Mouse (Mus musculus) CH12F3 (cell line): ENCODE results near the gene Dpf3.

Experiments used
- in situ Hi-C: fragments of 300-500 bp; cut with MboI; formaldehyde crosslinking; loops from 2 replicates; pipeline ENCODE4 v1.14.3; 2020; ENCODE audit warnings: low sequenced_read_pairs

Dpf3 gene

DNA sequence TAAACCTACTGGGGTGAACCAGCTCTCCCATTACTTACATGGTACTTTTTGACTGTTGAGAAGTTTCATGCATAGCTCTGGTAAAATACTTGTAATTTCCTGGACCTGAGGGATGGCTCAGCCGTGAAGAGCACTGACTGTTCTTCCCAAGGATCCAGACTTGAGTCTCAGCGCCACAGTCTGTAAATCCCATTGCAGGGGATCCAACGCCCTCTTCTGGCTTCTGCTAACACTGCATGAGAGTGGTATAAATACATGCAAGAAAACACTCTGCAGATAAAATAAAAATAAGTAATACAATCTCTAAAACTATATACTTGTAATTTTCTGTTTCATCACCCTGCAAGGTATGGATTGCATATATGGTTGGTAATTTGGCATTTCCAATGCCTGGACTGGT is 10.4 kb upstream of the Dpf3 start:
- in situ Hi-C loops = loop anchor here (10.0 kb wide), 1 partner anchor 383 kb away; no protein-coding TSS in a partner anchor

DNA sequence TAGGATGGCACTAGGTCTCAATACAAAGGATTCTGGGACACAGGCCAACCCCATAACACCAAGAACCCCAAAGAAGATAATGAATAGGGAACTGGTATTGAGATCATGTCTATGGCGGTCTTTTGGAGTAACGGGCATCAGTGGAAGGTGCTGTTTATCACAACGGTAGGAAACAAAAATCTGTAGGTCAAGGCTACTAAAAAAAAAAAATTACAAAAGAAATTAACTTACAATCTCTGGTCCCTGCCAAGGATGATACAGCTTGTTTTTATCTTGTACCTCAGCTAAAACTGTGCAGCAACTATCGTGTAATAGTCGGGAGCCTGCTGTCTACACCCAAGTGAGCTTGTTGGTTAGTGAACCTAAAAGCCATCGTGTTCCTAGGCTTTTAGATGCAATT is 9.2 kb upstream of the Dpf3 start:
- in situ Hi-C loops = loop anchor here (10.0 kb wide), 1 partner anchor 382 kb away; no protein-coding TSS in a partner anchor

GRCm38 (mm10) chr12:83496336-83496735 is 8.8 kb upstream of the Dpf3 start:
- in situ Hi-C loops = loop anchor here (10.0 kb wide), 1 partner anchor 382 kb away; no protein-coding TSS in a partner anchor

DNA sequence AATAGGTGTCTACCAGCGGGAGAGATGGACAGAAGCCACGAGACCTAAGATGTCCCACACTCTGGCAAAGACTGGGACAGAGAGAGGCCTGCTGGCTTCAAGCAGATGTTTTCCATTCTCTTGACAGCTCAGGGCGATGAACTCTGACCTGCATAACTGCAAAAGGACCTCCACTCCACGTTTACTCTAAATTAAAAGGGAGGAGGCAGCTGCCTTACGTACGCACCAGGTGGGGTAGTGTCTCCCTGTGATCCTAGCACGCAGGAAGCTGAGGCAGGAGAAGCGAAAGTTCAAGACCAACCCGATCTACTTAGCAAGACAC is 8.4 kb upstream of the Dpf3 start:
- in situ Hi-C loops = loop anchor here (10.0 kb wide), 1 partner anchor 381 kb away; no protein-coding TSS in a partner anchor

DNA sequence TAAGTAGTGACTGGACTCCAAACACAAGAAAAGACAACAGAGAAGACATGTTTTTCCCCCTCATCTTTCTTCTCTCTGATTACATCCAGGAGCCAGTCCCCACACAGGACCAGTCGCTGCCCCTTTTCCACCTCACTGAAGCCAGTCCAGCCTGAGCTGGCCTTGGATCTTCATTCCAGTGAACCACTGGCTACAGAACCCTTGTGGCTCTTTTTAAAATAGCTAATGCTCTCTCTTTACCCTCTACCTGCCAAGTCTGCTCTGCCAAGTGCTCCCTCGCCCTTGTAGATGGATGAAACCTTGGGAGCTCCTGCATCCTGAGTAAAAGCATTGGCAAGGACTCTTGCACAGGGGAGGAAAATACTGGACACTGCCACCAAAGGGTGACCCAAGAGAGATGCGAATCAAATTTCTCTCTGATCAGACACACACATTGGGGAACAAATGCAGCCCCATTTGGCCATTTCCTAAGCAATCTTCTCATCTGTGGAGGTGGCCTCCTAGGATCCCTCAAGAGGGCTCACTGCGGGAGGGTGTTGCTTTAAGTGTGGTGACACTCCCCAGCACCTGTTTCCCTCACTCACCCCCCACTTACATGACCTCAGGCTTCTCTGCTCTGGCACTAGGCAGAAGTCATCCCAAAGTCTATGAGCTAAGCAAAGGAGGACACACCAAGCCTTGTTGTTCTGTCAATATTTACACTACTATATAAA is 7.9 kb upstream of the Dpf3 start:
- in situ Hi-C loops = loop anchor here (10.0 kb wide), 1 partner anchor 381 kb away; no protein-coding TSS in a partner anchor

GRCm38 (mm10) chr12:83494196-83494595 is 6.7 kb upstream of the Dpf3 start:
- in situ Hi-C loops = loop anchor here (10.0 kb wide), 1 partner anchor 379 kb away; no protein-coding TSS in a partner anchor

GRCm38 (mm10) chr12:83492808-83493207 is 5.3 kb upstream of the Dpf3 start:
- in situ Hi-C loops = loop anchor here (10.0 kb wide), 1 partner anchor 378 kb away; no protein-coding TSS in a partner anchor

DNA sequence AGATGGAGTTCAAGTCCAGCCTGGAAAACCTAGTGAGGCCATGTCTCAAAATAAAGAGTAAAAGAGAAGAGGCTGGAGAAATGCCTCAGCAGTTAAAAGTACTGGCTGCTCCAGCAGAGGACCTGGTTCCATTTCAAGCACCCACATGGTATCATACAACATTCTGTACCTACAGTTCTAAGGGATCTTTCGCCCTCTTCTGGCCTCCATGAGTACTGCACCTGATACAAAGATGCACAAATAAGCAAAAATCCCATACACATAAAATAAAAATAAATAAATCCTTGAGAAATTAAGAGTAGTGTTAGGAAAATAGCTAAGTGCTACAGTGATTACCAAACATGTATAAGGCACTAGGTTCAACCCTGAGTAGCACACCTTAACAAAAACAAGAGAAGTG is 4.1 kb upstream of the Dpf3 start:
- in situ Hi-C loops = loop anchor here (10.0 kb wide), 1 partner anchor 377 kb away; no protein-coding TSS in a partner anchor

DNA sequence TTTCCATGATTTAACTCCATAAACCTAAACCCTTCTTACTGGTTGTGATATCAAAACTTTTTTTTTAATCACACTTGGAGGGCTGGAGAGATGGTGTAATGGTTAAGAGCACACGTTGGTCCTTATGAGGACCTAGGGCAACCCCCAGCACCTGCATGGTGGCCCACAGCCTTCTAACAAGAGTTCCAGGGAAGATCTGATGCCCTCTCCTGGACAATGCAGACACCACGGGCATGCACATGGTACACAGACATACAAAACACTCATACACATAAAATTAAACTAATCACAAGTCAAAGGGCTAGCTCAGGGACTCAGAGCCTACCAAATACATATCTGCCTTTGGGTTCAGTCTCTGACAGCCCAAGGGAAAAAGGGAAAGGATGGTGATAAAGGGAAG is 2.2 kb upstream of the Dpf3 start:
- in situ Hi-C loops = loop anchor here (10.0 kb wide), 1 partner anchor 375 kb away; no protein-coding TSS in a partner anchor

DNA sequence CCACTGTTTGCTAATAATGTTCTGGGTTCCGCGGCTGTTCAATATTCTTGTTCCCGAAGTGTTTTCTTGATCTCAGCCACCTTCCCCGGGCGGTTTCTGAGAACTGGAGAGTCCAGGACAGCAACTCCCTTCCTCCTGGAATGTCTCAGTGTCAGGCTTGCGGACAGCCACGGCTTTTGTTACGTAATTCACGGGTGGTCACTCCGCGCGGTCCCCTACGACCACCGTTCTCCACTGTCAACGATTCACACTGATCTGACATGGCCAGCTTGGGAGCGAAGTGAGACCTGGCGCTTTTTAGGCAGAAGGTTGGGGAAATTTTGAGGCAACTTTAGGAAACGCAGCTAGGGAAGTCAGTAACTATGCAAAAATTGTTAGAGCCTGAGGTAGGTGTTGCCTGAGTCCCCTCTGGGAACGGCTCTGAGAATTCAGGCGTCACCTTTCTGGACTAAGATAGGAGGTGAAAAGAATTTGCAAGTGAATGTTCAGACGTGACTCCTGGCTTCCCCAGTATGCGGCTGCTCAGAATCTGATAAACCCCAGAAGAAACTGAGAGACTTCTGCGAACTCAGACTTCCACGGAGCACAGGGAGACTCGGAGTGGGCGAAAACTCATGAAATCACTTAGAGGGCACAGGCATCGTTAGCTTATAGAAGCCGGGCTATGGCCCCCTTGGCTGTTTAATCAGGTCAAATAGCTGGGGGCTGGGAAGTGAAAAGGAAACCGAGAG is 860 bp upstream of the Dpf3 start:
- in situ Hi-C loops = no loop called here

GRCm38 (mm10) chr12:83486671-83487461 is 650 bp downstream of the Dpf3 start:
- in situ Hi-C loops = no loop called here

DNA sequence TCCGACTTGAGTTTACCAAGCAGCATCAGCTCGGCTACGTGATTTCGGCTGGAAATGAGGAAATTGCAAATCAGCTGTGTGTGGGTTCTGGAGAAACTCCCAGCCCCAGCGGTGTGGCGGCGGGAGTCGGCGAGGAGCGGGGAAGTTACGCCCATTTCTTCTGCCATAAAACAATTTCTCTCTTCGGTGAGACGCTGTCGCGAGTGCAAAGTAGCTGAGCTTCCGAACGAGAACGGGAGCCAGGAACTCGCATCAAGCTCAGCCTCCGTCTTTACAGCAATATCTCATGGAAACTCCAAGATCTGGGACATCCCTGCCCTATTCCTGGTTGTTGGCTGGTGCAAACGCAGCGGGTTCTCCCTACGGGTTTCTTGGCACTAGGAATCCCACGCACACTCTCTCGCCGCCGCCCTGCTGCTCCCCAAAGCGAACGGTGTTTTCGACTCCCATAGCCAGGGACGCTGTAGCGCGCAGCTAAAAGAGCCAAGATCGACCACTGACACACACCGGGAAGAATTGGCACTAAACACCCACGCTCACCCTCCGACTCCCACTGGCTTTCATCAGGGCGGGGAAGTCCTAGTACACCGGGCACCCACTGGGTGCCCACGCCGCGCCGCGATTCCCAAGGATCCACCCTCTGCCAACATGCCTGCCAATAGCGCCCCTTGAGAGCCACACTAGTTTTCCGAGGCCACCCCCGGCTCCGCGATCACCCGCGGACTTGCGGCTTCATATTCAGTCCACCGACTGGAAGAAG is 1.4 kb downstream of the Dpf3 start:
- in situ Hi-C loops = no loop called here

DNA sequence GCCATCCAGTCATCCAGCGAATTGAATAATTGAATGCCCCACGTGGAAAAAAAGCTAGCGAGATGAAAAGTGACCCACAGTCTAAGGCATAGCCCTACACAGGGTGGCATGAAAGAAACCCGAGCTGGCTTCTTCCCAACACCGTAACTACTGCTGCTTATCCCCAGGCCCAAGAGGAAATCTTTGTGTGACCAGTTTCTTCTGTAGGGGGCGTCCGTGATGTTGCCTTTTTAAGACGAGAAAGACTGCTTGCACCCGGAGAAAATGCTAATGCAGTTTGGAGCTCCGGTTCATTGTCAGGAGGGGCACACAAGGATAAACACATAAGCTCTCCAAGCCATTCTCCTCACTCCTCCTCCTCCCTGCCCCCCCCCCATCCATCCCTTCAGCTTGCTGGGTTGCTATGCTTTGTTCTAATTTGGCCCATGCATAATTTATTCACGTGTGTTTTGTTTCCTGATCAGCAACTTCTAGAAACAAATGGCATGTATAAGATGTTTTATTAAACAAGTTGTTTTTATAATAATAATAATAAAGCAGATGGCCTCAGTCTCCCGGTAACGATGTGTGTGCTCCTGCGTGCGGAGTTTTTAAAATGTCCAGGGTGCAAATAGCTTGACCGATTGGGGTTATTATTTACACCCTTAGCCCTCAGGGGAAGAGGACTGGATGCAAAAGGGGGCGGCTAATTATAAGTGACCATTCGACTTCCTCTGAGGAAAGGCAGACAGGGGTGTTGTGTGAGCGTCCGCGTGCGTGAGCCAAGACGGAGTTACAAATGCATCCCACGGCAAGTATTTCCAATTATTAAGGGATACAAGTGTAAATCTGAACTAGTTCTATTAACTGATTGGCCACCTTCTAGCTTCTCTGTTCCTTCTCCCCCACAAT is 2.4 kb downstream of the Dpf3 start:
- in situ Hi-C loops = no loop called here

DNA sequence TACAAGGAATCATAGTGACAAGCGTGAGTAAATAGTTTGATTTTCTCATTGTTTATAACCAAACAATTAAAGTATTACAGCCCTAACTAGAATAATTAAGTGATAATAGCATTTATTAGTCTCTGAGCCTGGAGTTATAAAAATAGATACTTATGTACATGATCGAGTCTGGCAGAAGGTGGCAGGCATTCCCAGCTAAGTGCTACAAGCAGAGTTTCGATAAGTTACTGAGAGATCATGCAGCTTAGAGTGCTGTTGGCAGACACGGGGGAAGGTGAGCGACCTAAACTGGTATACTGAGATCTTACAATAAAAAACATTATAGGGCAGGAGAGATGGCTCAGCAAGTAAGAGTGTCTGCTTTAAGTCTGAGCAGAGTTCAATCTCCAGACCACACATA is 3.9 kb downstream of the Dpf3 start:
- in situ Hi-C loops = no loop called here

DNA sequence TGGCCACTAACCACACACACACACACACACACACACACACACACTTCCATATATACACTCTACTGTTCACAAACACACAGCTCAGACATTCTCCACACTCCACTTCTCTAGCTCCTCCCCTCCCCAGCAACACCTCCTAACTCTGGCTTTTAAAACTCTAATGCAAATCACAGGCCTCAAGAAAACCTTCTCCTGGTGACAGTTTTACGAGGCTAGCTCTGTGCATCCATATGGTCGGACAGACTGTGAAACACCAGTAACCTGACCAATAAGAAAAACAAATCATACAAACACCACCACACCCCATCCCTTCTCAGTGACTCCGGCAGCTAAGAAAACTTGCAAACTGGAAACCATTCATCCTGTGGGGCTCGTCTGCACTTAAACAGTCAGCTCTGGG is 6.1 kb downstream of the Dpf3 start:
- in situ Hi-C loops = no loop called here

DNA sequence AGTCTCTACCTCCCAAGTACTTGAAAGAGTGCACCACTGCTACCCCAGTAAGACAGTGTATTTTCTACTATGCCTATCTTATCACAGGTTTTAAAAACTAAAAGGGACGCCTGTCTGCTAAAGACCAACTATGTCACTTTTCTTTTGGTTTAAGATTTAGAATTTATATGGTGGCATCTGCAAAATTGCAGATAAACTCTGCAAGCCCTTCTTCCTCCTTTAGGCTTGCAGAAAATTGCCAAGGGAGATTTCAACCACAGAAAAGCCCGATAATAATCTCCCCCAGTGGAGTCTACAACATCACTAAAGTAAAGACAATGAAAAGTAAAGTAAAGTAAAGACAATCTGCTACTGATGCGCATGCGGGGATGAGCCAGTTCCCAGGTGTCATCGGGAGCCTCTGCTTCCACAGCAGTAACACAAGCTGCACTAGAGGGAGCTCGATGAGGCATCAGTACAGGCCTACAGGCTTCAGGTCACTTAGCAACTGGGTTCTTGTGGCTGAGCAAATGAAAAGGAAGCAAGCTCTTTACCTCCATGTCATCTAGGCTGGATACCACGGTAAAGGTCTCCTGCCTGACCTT is 7.6 kb downstream of the Dpf3 start:
- in situ Hi-C loops = no loop called here

GRCm38 (mm10) chr12:83479140-83479539 is 8.4 kb downstream of the Dpf3 start:
- in situ Hi-C loops = no loop called here

- in situ Hi-C loops = no loop called here
Measured at GRCm38 (mm10) chr12:83476277-83476676, 11.2 kb downstream of the Dpf3 start.

DNA sequence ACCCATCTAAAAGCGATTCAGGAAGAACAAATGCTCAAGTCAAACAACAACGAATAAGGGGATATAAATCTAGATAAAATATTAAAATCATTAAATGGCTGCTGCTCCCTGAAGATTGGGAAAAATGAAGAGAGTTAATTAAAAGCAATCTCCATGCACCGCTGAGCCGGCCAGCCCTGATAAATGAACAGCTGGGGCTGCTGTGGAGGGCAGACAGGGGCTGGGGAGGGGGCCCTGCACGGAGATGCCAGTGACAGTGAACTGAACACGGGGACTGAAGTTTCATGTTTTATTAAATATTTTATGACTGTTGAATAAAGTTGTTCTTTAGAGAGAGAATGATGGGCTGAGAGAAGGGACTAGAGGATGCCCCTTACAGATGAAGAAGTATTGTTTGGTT is 12.1 kb downstream of the Dpf3 start:
- in situ Hi-C loops = no loop called here
